Mouse (Mus musculus) hindbrain, embryonic 12.5 days (tissue): ENCODE results near the gene Mcat. TPM values are rescaled to one million over a fixed set of nuclear protein-coding genes. Genes with fewer than 3 reads are reported as not detected.

Experiments
- ATAC-seq: fragments of 200-750 bp; cut with Nextera tagmentation; 2 replicates; pipeline ENCODE4 v1.8.0; 2017; ENCODE audit warnings: moderate TSS enrichment; ENCODE audit not compliant: low FRiP score
- H3K27ac ChIP-seq: fragments of 300-500 bp; sonication (generic); 2 replicates; pipeline ENCODE4 v1.5.1; 2016; ENCODE audit warnings: mild to moderate bottlenecking
- H3K27me3 ChIP-seq: fragments of 300-500 bp; sonication (generic); 2 replicates; pipeline ENCODE4 v1.6.1; 2016; ENCODE audit warnings: mild to moderate bottlenecking
- H3K36me3 ChIP-seq: fragments of 300-500 bp; sonication (generic); 2 replicates; pipeline ENCODE4 v1.6.1; 2016; ENCODE audit warnings: mild to moderate bottlenecking
- H3K4me1 ChIP-seq: fragments of 300-500 bp; sonication (generic); 2 replicates; pipeline ENCODE4 v1.6.1; 2016
- H3K4me2 ChIP-seq: fragments of 300-500 bp; sonication (generic); replicated peaks from 2 replicates; pipeline ENCODE4 v1.6.1; 2016; ENCODE audit warnings: mild to moderate bottlenecking
- H3K4me3 ChIP-seq: fragments of 300-500 bp; sonication (generic); 2 replicates; pipeline ENCODE4 v1.5.1; 2016; ENCODE audit warnings: mild to moderate bottlenecking
- H3K9ac ChIP-seq: fragments of 300-500 bp; sonication (generic); 2 replicates; pipeline ENCODE4 v1.6.1; 2016; ENCODE audit warnings: mild to moderate bottlenecking, moderate library complexity
- H3K9me3 ChIP-seq: fragments of 300-500 bp; sonication (generic); replicated peaks from 2 replicates; pipeline ENCODE4 v1.6.1; 2016; ENCODE audit warnings: mild to moderate bottlenecking
- WGBS: fragments of 180-500 bp; shearing (Covaris S2); methylation state at CpG from one replicate; pipeline ENCODE4 v1.1.7; 2016; 5-methylcytosine and 5-hydroxymethylcytosine counted together
- polyA plus RNA-seq: library from polyadenylated mRNA; unstranded; fragments of >200 nt; fragmentation: Nextera tagmentation; extraction: Ambion mirVana; gene quantifications from 2 replicates; pipeline ENCODE4 v1.2.1, GENCODE M21; 2016

The Mcat gene
- polyA plus RNA-seq, 1 experiment from 2014 or later, result 40.7 TPM

GRCm38 (mm10) chr15:83573606-83574005, 10.0 kb upstream of the Mcat start:
- 96% methylated on average over 12 of the region's 12 CpGs for WGBS
- no peaks in the 10 kb centered on the region for H3K27me3 ChIP-seq
- no peak overlapping the region for H3K4me2 ChIP-seq
- no peak overlapping the region for H3K4me3 ChIP-seq
- H3K9ac ChIP-seq, result no peak overlapping the region
- H3K9me3 ChIP-seq, result no peaks in the 10 kb centered on the region
- ATAC-seq, result no peak
- peaks cover 41% of the 10 kb centered on the region for H3K36me3 ChIP-seq
- no peak overlapping the region for H3K27ac ChIP-seq
- no peaks in the 10 kb centered on the region for H3K4me1 ChIP-seq

GRCm38 (mm10) chr15:83572132-83572531, 8.5 kb upstream of the Mcat start:
- WGBS, result 87% methylated on average over 4 of the region's 4 CpGs
- no peaks in the 10 kb centered on the region for H3K4me1 ChIP-seq
- H3K27ac ChIP-seq, result no peak overlapping the region
- H3K9ac ChIP-seq, result no peak overlapping the region
- H3K36me3 ChIP-seq, result peaks cover 26% of the 10 kb centered on the region
- no peak overlapping the region for H3K4me3 ChIP-seq
- ATAC-seq, result no peak
- H3K9me3 ChIP-seq, result no peaks in the 10 kb centered on the region
- no peaks in the 10 kb centered on the region for H3K27me3 ChIP-seq
- H3K4me2 ChIP-seq, result no peak overlapping the region

GRCm38 (mm10) chr15:83571636-83572035, 8.0 kb upstream of the Mcat start:
- H3K27me3 ChIP-seq, result no peaks in the 10 kb centered on the region
- ATAC-seq, result no peak
- H3K4me3 ChIP-seq, result no peak overlapping the region
- WGBS, result 92% methylated on average over 5 of the region's 5 CpGs
- no peak overlapping the region for H3K4me2 ChIP-seq
- no peaks in the 10 kb centered on the region for H3K9me3 ChIP-seq
- H3K4me1 ChIP-seq, result no peaks in the 10 kb centered on the region
- no peak overlapping the region for H3K27ac ChIP-seq
- no peak overlapping the region for H3K9ac ChIP-seq
- peaks cover 21% of the 10 kb centered on the region for H3K36me3 ChIP-seq

GRCm38 (mm10) chr15:83570641-83571040, 7.1 kb upstream of the Mcat start:
- Histone ChIP-seq H3K27ac (no peak overlapping the region), H3K4me3 (no peak overlapping the region), H3K9ac (no peak overlapping the region), H3K36me3 (peaks cover 11% of the 10 kb centered on the region), H3K27me3 (no peaks in the 10 kb centered on the region), H3K9me3 (no peaks in the 10 kb centered on the region), H3K4me2 (no peak overlapping the region), H3K4me1 (no peaks in the 10 kb centered on the region)
- no peak for ATAC-seq
- WGBS, result 76% methylated on average over 2 of the region's 2 CpGs

- no peaks in the 10 kb centered on the region; the same call in 1 of the 2 replicates for H3K27me3 ChIP-seq
- H3K4me1 ChIP-seq, result no peaks in the 10 kb centered on the region
- H3K9me3 ChIP-seq, result no peaks in the 10 kb centered on the region
- no peak overlapping the region for H3K9ac ChIP-seq
- no peak overlapping the region for H3K27ac ChIP-seq
- WGBS, result 55% methylated on average over 11 of the region's 11 CpGs
- no peak overlapping the region for H3K4me2 ChIP-seq
- peaks cover 3% of the 10 kb centered on the region; the same call in 1 of the 2 replicates for H3K36me3 ChIP-seq
- ATAC-seq, result no peak
- H3K4me3 ChIP-seq, result no peak overlapping the region
Measured at GRCm38 (mm10) chr15:83569682-83570081, 6.1 kb upstream of the Mcat start.

- no peak overlapping the region for H3K27ac ChIP-seq
- peaks cover 9% of the 10 kb centered on the region for H3K27me3 ChIP-seq
- no peak overlapping the region for H3K4me2 ChIP-seq
- H3K4me1 ChIP-seq, result peaks cover 10% of the 10 kb centered on the region
- no peak overlapping the region for H3K4me3 ChIP-seq
- no peak for ATAC-seq
- no peaks in the 10 kb centered on the region for H3K9me3 ChIP-seq
- WGBS, result 96% methylated on average over 5 of the region's 5 CpGs
- H3K36me3 ChIP-seq, result no peaks in the 10 kb centered on the region
- H3K9ac ChIP-seq, result no peak overlapping the region
Measured at GRCm38 (mm10) chr15:83568544-83568943, 5.0 kb upstream of the Mcat start.

GRCm38 (mm10) chr15:83567728-83568127, 4.1 kb upstream of the Mcat start:
- peaks cover 17% of the 10 kb centered on the region for H3K27me3 ChIP-seq
- no peak overlapping the region for H3K4me2 ChIP-seq
- H3K9ac ChIP-seq, result no peak overlapping the region
- H3K27ac ChIP-seq, result no peak overlapping the region
- no peaks in the 10 kb centered on the region for H3K9me3 ChIP-seq
- 83% methylated on average over 3 of the region's 3 CpGs for WGBS
- no peak for ATAC-seq
- no peaks in the 10 kb centered on the region for H3K36me3 ChIP-seq
- peaks cover 14% of the 10 kb centered on the region for H3K4me1 ChIP-seq
- no peak overlapping the region for H3K4me3 ChIP-seq

GRCm38 (mm10) chr15:83566006-83566405, 2.4 kb upstream of the Mcat start:
- WGBS, result 72% methylated on average over 5 of the region's 5 CpGs
- no peak for ATAC-seq
- H3K4me3 ChIP-seq, result no peak overlapping the region

GRCm38 (mm10) chr15:83565434-83565833, 1.8 kb upstream of the Mcat start:
- WGBS, result 95% methylated on average over 3 of the region's 3 CpGs
- peaks cover 14% of the 10 kb centered on the region for H3K4me1 ChIP-seq
- no peak overlapping the region for H3K9ac ChIP-seq
- no peak overlapping the region for H3K4me3 ChIP-seq
- no peak overlapping the region for H3K4me2 ChIP-seq
- no peak overlapping the region for H3K27ac ChIP-seq
- peaks cover 27% of the 10 kb centered on the region for H3K27me3 ChIP-seq
- no peaks in the 10 kb centered on the region for H3K9me3 ChIP-seq
- no peak for ATAC-seq
- H3K36me3 ChIP-seq, result no peaks in the 10 kb centered on the region

More at GRCm38 (mm10) chr15:83566006-83566405, 2.4 kb upstream of the Mcat start:
- no peaks in the 10 kb centered on the region for H3K36me3 ChIP-seq
- peaks cover 14% of the 10 kb centered on the region for H3K4me1 ChIP-seq
- H3K9ac ChIP-seq, result no peak overlapping the region
- H3K27me3 ChIP-seq, result peaks cover 27% of the 10 kb centered on the region
- H3K4me2 ChIP-seq, result no peak overlapping the region
- no peak overlapping the region for H3K27ac ChIP-seq
- H3K9me3 ChIP-seq, result no peaks in the 10 kb centered on the region

GRCm38 (mm10) chr15:83563857-83564651, 467 bp upstream of the Mcat start:
- Histone ChIP-seq H3K4me2 (peak overlapping the region; percentile 57), H3K27ac (no peak overlapping the region), H3K4me3 (peak overlapping the region; percentile 28), H3K27me3 (peaks cover 27% of the 10 kb centered on the region), H3K9ac (peak overlapping the region; percentile 25), H3K36me3 (no peaks in the 10 kb centered on the region), H3K4me1 (peaks cover 14% of the 10 kb centered on the region), H3K9me3 (no peaks in the 10 kb centered on the region)
- ATAC-seq, result no peak
- 2% methylated on average over 27 of the region's 27 CpGs for WGBS

GRCm38 (mm10) chr15:83562626-83563270, 839 bp downstream of the Mcat start:
- Histone ChIP-seq H3K9ac (no peak overlapping the region), H3K27me3 (peaks cover 27% of the 10 kb centered on the region), H3K4me1 (peaks cover 14% of the 10 kb centered on the region), H3K9me3 (no peaks in the 10 kb centered on the region), H3K27ac (no peak overlapping the region), H3K4me2 (peak overlapping the region; percentile 57), H3K36me3 (no peaks in the 10 kb centered on the region), H3K4me3 (no peak overlapping the region; the same call in 1 of the 2 replicates)
- WGBS, result 41% methylated on average over 15 of the region's 15 CpGs
- ATAC-seq, result no peak

GRCm38 (mm10) chr15:83560941-83561477, 2.6 kb downstream of the Mcat start:
- Histone ChIP-seq H3K27me3 (peaks cover 27% of the 10 kb centered on the region), H3K9ac (no peak overlapping the region), H3K4me1 (peaks cover 14% of the 10 kb centered on the region), H3K4me3 (no peak overlapping the region), H3K9me3 (no peaks in the 10 kb centered on the region), H3K4me2 (no peak overlapping the region), H3K27ac (no peak overlapping the region), H3K36me3 (no peaks in the 10 kb centered on the region)
- 49% methylated on average over 5 of the region's 5 CpGs for WGBS
- ATAC-seq, result no peak
